Mouse (Mus musculus) liver, embryonic 11.5 days (tissue): ENCODE results near the gene Ubxn1. TPM values are rescaled to one million over a fixed set of nuclear protein-coding genes. Genes with fewer than 3 reads are reported as not detected.
"Not testable (repeated sequence)": the region's sequence is repeated elsewhere in the genome, so short reads cannot be mapped to it uniquely, and the experiment has no call there.

Experiments
- ATAC-seq: fragments of 200-750 bp; cut with Nextera tagmentation; replicated peaks from 2 replicates; pipeline ENCODE4 v1.8.0; 2017; ENCODE audit warnings: moderate number of reproducible peaks, mild to moderate bottlenecking, moderate TSS enrichment, moderate library complexity; ENCODE audit not compliant: low FRiP score
- DNase-seq: peaks from one replicate; pipeline ENCODE4 v3.0.0-alpha.2; 2017; ENCODE audit warnings: low spot score
- H3K27ac ChIP-seq: fragments of 300-500 bp; sonication (generic); 2 replicates; pipeline ENCODE4 v1.5.1; 2014; ENCODE audit warnings: mild to moderate bottlenecking, low read depth, low read length, control low read depth
- H3K27me3 ChIP-seq: fragments of 300-500 bp; sonication (generic); replicated peaks from 2 replicates; pipeline ENCODE4 v1.6.1; 2014; ENCODE audit warnings: low read length, mixed read lengths; ENCODE audit not compliant: control insufficient read depth, insufficient read depth
- H3K36me3 ChIP-seq: fragments of 300-500 bp; sonication (generic); 2 replicates; pipeline ENCODE4 v1.6.1; 2014; ENCODE audit warnings: mild to moderate bottlenecking, low read length, moderate library complexity, mixed read lengths; ENCODE audit not compliant: control insufficient read depth, insufficient read depth
- H3K4me1 ChIP-seq: fragments of 300-500 bp; sonication (generic); replicated peaks from 2 replicates; pipeline ENCODE4 v1.6.1; 2014; ENCODE audit warnings: low read length, mixed read lengths; ENCODE audit not compliant: control insufficient read depth, insufficient read depth
- H3K4me2 ChIP-seq: fragments of 300-500 bp; sonication (generic); 2 replicates; pipeline ENCODE4 v1.6.1; 2014; ENCODE audit warnings: mild to moderate bottlenecking, control low read depth, moderate library complexity
- H3K4me3 ChIP-seq: fragments of 300-500 bp; sonication (generic); 2 replicates; pipeline ENCODE4 v1.5.1; 2014; ENCODE audit warnings: low read depth, low read length, control low read depth
- H3K9ac ChIP-seq: fragments of 300-500 bp; sonication (generic); 2 replicates; pipeline ENCODE4 v1.6.1; 2014; ENCODE audit warnings: low read depth, low read length, control low read depth
- H3K9me3 ChIP-seq: fragments of 300-500 bp; sonication (generic); 2 replicates; pipeline ENCODE4 v1.6.1; 2016; ENCODE audit warnings: low read length, inconsistent platforms, mixed read lengths; ENCODE audit not compliant: control insufficient read depth
- WGBS: fragments of 180-500 bp; shearing (Covaris S2); extraction: QIAGEN DNeasy Blood & Tissue Kit; methylation state at CpG from one replicate; pipeline ENCODE4 v1.1.7; 2014; 5-methylcytosine and 5-hydroxymethylcytosine counted together
- polyA plus RNA-seq: library from polyadenylated mRNA; unstranded; fragments of >200 nt; fragmentation: Nextera tagmentation; extraction: Ambion mirVana; gene quantifications from 2 replicates; pipeline ENCODE4 v1.2.1, GENCODE M21; 2014

Ubxn1 gene
- polyA plus RNA-seq, 1 experiment from 2014 or later = 204 TPM

GRCm38 (mm10) chr19:8888511-8889385 lies 17.5 kb downstream of the Ubxn1 start, which contains the start of the genes 1810009A15Rik and Gm49416:
TSS of gene 1810009A15Rik (plus strand) at chr19:8888853.
TSS of gene Gm49416 (plus strand) at chr19:8888926.
- ATAC-seq = peak; percentile 86
- Histone ChIP-seq H3K4me2 (peak within 1 kb of the TSS; percentile 88), H3K27me3 (no peaks in the 10 kb centered on the region), H3K4me3 (peak within 1 kb of the TSS; percentile 73), H3K9me3 (no peaks in the 10 kb centered on the region), H3K36me3 (peaks cover 4% of the 10 kb centered on the region; the same call in 1 of the 2 replicates), H3K4me1 (peaks cover 6% of the 10 kb centered on the region; the same call in 1 of the 2 replicates), H3K9ac (peak within 1 kb of the TSS; percentile 93), H3K27ac (peak within 1 kb of the TSS; percentile 92)
- under 1% methylated on average over 58 of the region's 58 CpGs for WGBS
- DNase-seq = peak; percentile 94

GRCm38 (mm10) chr19:8892829-8893766 lies 21.8 kb downstream of the Ubxn1 start, which contains the start of gene Ints5:
TSS of gene Ints5 (plus strand) at chr19:8893005.
- Histone ChIP-seq H3K4me3 (peak within 1 kb of the TSS; percentile 80), H3K9ac (peak within 1 kb of the TSS; percentile 92), H3K36me3 (peaks cover 17% of the 10 kb centered on the region; the same call in 1 of the 2 replicates), H3K27ac (peak within 1 kb of the TSS; percentile 92), H3K27me3 (no peaks in the 10 kb centered on the region), H3K9me3 (no peaks in the 10 kb centered on the region), H3K4me2 (peak within 1 kb of the TSS; percentile 70), H3K4me1 (peaks cover 19% of the 10 kb centered on the region)
- peak; percentile 86 for DNase-seq
- peak; percentile 69 for ATAC-seq
- 2% methylated on average over 54 of the region's 54 CpGs for WGBS

GRCm38 (mm10) chr19:8895397-8895960 lies 24.2 kb downstream of the Ubxn1 start:
- H3K9ac ChIP-seq = no peak overlapping the region; the same call in 1 of the 2 replicates
- 0 out of 2 replicates have a peak overlapping the region, but pooled peaks have one; percentile 12 for H3K4me3 ChIP-seq
- H3K4me1 ChIP-seq = peaks cover 25% of the 10 kb centered on the region
- no peaks in the 10 kb centered on the region for H3K27me3 ChIP-seq
- no peak for ATAC-seq
- H3K4me2 ChIP-seq = no peak overlapping the region
- WGBS = 88% methylated on average over 9 of the region's 9 CpGs
- H3K36me3 ChIP-seq = peaks cover 16% of the 10 kb centered on the region; the same call in 1 of the 2 replicates
- no peaks in the 10 kb centered on the region for H3K9me3 ChIP-seq
- no peak for DNase-seq
- H3K27ac ChIP-seq = no peak overlapping the region

GRCm38 (mm10) chr19:8896231-8896630 lies 24.9 kb downstream of the Ubxn1 start:
- Histone ChIP-seq H3K4me2 (peak overlapping the region; percentile 87), H3K4me1 (peaks cover 25% of the 10 kb centered on the region), H3K36me3 (peaks cover 13% of the 10 kb centered on the region; the same call in 1 of the 2 replicates), H3K9ac (peak overlapping the region; percentile 3; the same call in 1 of the 2 replicates)
- not testable (repeated sequence) for H3K27ac ChIP-seq, DNase-seq, H3K4me3 ChIP-seq, H3K27me3 ChIP-seq, ATAC-seq, H3K9me3 ChIP-seq
- WGBS = 89% methylated on average over 5 of the region's 5 CpGs

- Histone ChIP-seq H3K9ac (peak overlapping the region; percentile 58), H3K27ac (peak overlapping the region; percentile 86), H3K4me2 (peak overlapping the region; percentile 87), H3K4me1 (peaks cover 25% of the 10 kb centered on the region), H3K4me3 (peak overlapping the region; percentile 98), H3K36me3 (peaks cover 15% of the 10 kb centered on the region; the same call in 1 of the 2 replicates)
- H3K27me3 ChIP-seq, H3K9me3 ChIP-seq, DNase-seq: not testable (repeated sequence)
- WGBS = 35% methylated on average over 21 of the region's 21 CpGs
- peak; percentile 25 for ATAC-seq
Observed at GRCm38 (mm10) chr19:8897211-8897864, 26.0 kb downstream of the Ubxn1 start.

GRCm38 (mm10) chr19:8897865-8898495 lies 26.7 kb downstream of the Ubxn1 start, which contains the start of gene Ganab:
TSS of gene Ganab (plus strand) at chr19:8898071.
- H3K36me3 ChIP-seq = peaks cover 16% of the 10 kb centered on the region; the same call in 1 of the 2 replicates
- H3K4me2 ChIP-seq = peak within 1 kb of the TSS; percentile 87
- peak; percentile 98 for ATAC-seq
- peak within 1 kb of the TSS; percentile 97 for H3K9ac ChIP-seq
- H3K27ac ChIP-seq = peak within 1 kb of the TSS; percentile 93
- peak within 1 kb of the TSS; percentile 98 for H3K4me3 ChIP-seq
- no peaks in the 10 kb centered on the region for H3K9me3 ChIP-seq
- under 1% methylated on average over 53 of the region's 53 CpGs for WGBS
- DNase-seq = peak; percentile 95
- H3K27me3 ChIP-seq = no peaks in the 10 kb centered on the region
- peaks cover 25% of the 10 kb centered on the region for H3K4me1 ChIP-seq

- Histone ChIP-seq H3K4me1 (peaks cover 25% of the 10 kb centered on the region), H3K27ac (peak overlapping the region; percentile 93), H3K27me3 (no peaks in the 10 kb centered on the region), H3K4me2 (peak overlapping the region; percentile 87), H3K4me3 (peak overlapping the region; percentile 98), H3K36me3 (peaks cover 20% of the 10 kb centered on the region; the same call in 1 of the 2 replicates), H3K9me3 (no peaks in the 10 kb centered on the region), H3K9ac (peak overlapping the region; percentile 97)
- DNase-seq (no peak), ATAC-seq (peak; percentile 3; the same call in 1 of the 2 replicates)
- WGBS = 7% methylated on average over 13 of the region's 13 CpGs
Observed at GRCm38 (mm10) chr19:8898576-8898975, 27.3 kb downstream of the Ubxn1 start.
